Mouse (Mus musculus) forebrain, postnatal 0 days (tissue): ENCODE data around the gene Postn. TPM values are rescaled to one million over a fixed set of nuclear protein-coding genes. Genes with fewer than 3 reads are reported as not detected.

Source experiments
- ATAC-seq: fragments of 200-750 bp; cut with Nextera tagmentation; 2 replicates; pipeline ENCODE4 v1.8.0; 2017; ENCODE audit warnings: mild to moderate bottlenecking, moderate library complexity
- DNase-seq: peaks from one replicate; pipeline ENCODE4 v3.0.0-alpha.2; 2015
- H3K27ac ChIP-seq: fragments of 300-500 bp; sonication (generic); 2 replicates; pipeline ENCODE4 v1.5.1; 2014; ENCODE audit warnings: low read depth, mild to moderate bottlenecking, antibody characterized with exemption, low read length, moderate library complexity, mixed read lengths
- H3K27me3 ChIP-seq: fragments of 300-500 bp; sonication (generic); 2 replicates; pipeline ENCODE4 v1.6.1; 2014; ENCODE audit warnings: mild to moderate bottlenecking, low read length, mixed read lengths; ENCODE audit not compliant: insufficient read depth
- H3K36me3 ChIP-seq: fragments of 300-500 bp; sonication (generic); 2 replicates; pipeline ENCODE4 v1.6.1; 2014; ENCODE audit warnings: mild to moderate bottlenecking, moderate library complexity; ENCODE audit not compliant: insufficient read depth
- H3K4me1 ChIP-seq: fragments of 300-500 bp; sonication (generic); 2 replicates; pipeline ENCODE4 v1.6.1; 2014; ENCODE audit warnings: antibody characterized with exemption; ENCODE audit not compliant: insufficient read depth
- H3K4me2 ChIP-seq: fragments of 300-500 bp; sonication (generic); 2 replicates; pipeline ENCODE4 v1.6.1; 2014; ENCODE audit warnings: low read depth, mild to moderate bottlenecking, moderate library complexity
- H3K4me3 ChIP-seq: fragments of 300-500 bp; sonication (generic); 2 replicates; pipeline ENCODE4 v1.5.1; 2014; ENCODE audit warnings: low read depth, low read length, mixed read lengths
- H3K9ac ChIP-seq: fragments of 300-500 bp; sonication (generic); 2 replicates; pipeline ENCODE4 v1.6.1; 2014; ENCODE audit warnings: mild to moderate bottlenecking
- H3K9me3 ChIP-seq: fragments of 300-500 bp; sonication (generic); 2 replicates; pipeline ENCODE4 v1.6.1; 2016; ENCODE audit warnings: low read length
- CTCF ChIP-seq: sonication (generic); IDR thresholded peaks from 2 replicates; pipeline ENCODE4 v1.5.1; 2016; ENCODE audit warnings: antibody characterized with exemption, control low read depth, low read depth
- WGBS: fragments of 180-500 bp; shearing (Covaris S2); extraction: QIAGEN DNeasy Blood & Tissue Kit; methylation state at CpG from one replicate; pipeline ENCODE4 v1.1.7; 2014; 5-methylcytosine and 5-hydroxymethylcytosine counted together
- polyA plus RNA-seq: library from polyadenylated mRNA; unstranded; fragments of >200 nt; fragmentation: Nextera tagmentation; extraction: Ambion mirVana; gene quantifications from 2 replicates; pipeline ENCODE4 v1.2.1, GENCODE M21; 2015
- total RNA-seq: library from RNA; depleted of rRNA; stranded (reverse); fragments of >200 nt; gene quantifications from 2 replicates; pipeline ENCODE4 v1.2.3, GENCODE M21; 2014

Gene Postn
- total and polyA plus RNA-seq, 2 experiments from 2014 or later: 10.4 to 35.0 TPM

GRCm38 (mm10) chr3:54401706-54402105 lies 40.8 kb downstream of the Postn start:
- ATAC-seq: no peak
- Histone ChIP-seq H3K27me3 (no peaks in the 10 kb centered on the region), H3K4me2 (no peak overlapping the region), H3K27ac (no peak overlapping the region), H3K4me1 (no peaks in the 10 kb centered on the region), H3K4me3 (no peak overlapping the region), H3K9ac (no peak overlapping the region), H3K36me3 (no peaks in the 10 kb centered on the region), H3K9me3 (no peaks in the 10 kb centered on the region)
- TF ChIP-seq CTCF: no peak
- WGBS: 88% methylated on average over 5 of the region's 5 CpGs
- no peak for DNase-seq

- Histone ChIP-seq H3K27ac (no peak overlapping the region), H3K9ac (no peak overlapping the region), H3K4me2 (no peak overlapping the region), H3K4me1 (no peaks in the 10 kb centered on the region), H3K9me3 (no peaks in the 10 kb centered on the region), H3K4me3 (no peak overlapping the region), H3K27me3 (no peaks in the 10 kb centered on the region), H3K36me3 (no peaks in the 10 kb centered on the region)
- no peak for DNase-seq
- no peak for TF ChIP-seq CTCF
- WGBS: 65% methylated on average over 3 of the region's 3 CpGs
- ATAC-seq: no peak
Measured at GRCm38 (mm10) chr3:54403791-54404190, 42.9 kb downstream of the Postn start.

- DNase-seq (no peak), ATAC-seq (no peak)
- Histone ChIP-seq H3K27ac (no peak overlapping the region), H3K36me3 (no peaks in the 10 kb centered on the region), H3K27me3 (no peaks in the 10 kb centered on the region), H3K4me2 (no peak overlapping the region), H3K4me3 (no peak overlapping the region), H3K4me1 (no peaks in the 10 kb centered on the region), H3K9ac (no peak overlapping the region), H3K9me3 (no peaks in the 10 kb centered on the region)
- no peak for TF ChIP-seq CTCF
- WGBS: 71% methylated on average over 2 of the region's 2 CpGs
Measured at GRCm38 (mm10) chr3:54406567-54406966, 45.7 kb downstream of the Postn start.

GRCm38 (mm10) chr3:54411052-54411451 lies 50.1 kb downstream of the Postn start:
- Histone ChIP-seq H3K27me3 (no peaks in the 10 kb centered on the region), H3K27ac (no peak overlapping the region), H3K36me3 (no peaks in the 10 kb centered on the region), H3K4me3 (no peak overlapping the region), H3K9me3 (no peaks in the 10 kb centered on the region), H3K9ac (no peak overlapping the region), H3K4me2 (no peak overlapping the region), H3K4me1 (no peaks in the 10 kb centered on the region)
- WGBS: 71% methylated on average over 3 of the region's 3 CpGs
- no peak for TF ChIP-seq CTCF
- DNase-seq (no peak), ATAC-seq (no peak)

GRCm38 (mm10) chr3:54412885-54413583 lies 52.1 kb downstream of the Postn start:
- Histone ChIP-seq H3K36me3 (no peaks in the 10 kb centered on the region), H3K27ac (no peak overlapping the region), H3K4me2 (no peak overlapping the region), H3K9ac (no peak overlapping the region), H3K4me3 (no peak overlapping the region), H3K4me1 (no peaks in the 10 kb centered on the region), H3K9me3 (no peaks in the 10 kb centered on the region), H3K27me3 (no peaks in the 10 kb centered on the region)
- WGBS: 86% methylated on average over 7 of the region's 7 CpGs
- TF ChIP-seq CTCF: no peak
- no peak for ATAC-seq
- no peak for DNase-seq

- ATAC-seq (no peak), DNase-seq (no peak)
- Histone ChIP-seq H3K9ac (no peak overlapping the region), H3K4me2 (no peak overlapping the region), H3K36me3 (no peaks in the 10 kb centered on the region), H3K4me1 (no peaks in the 10 kb centered on the region), H3K9me3 (no peaks in the 10 kb centered on the region), H3K4me3 (no peak overlapping the region), H3K27ac (no peak overlapping the region), H3K27me3 (no peaks in the 10 kb centered on the region)
- 85% methylated on average over 1 of the region's 1 CpGs for WGBS
- no peak for TF ChIP-seq CTCF
Measured at GRCm38 (mm10) chr3:54413584-54413897, 52.6 kb downstream of the Postn start.

GRCm38 (mm10) chr3:54414386-54414785 lies 53.5 kb downstream of the Postn start:
- TF ChIP-seq CTCF: no peak
- no peak for ATAC-seq
- no peaks in the 10 kb centered on the region for H3K4me1 ChIP-seq
- H3K9me3 ChIP-seq: no peaks in the 10 kb centered on the region
- no peaks in the 10 kb centered on the region for H3K27me3 ChIP-seq
- WGBS: 65% methylated on average over 1 of the region's 1 CpGs
- no peak overlapping the region for H3K9ac ChIP-seq
- no peaks in the 10 kb centered on the region for H3K36me3 ChIP-seq
- H3K4me3 ChIP-seq: no peak overlapping the region
- no peak overlapping the region for H3K4me2 ChIP-seq
- H3K27ac ChIP-seq: no peak overlapping the region
- no peak for DNase-seq
